Mouse (Mus musculus) liver, adult 2 months (tissue): ENCODE data around the gene Med16. TPM values are rescaled to one million over a fixed set of nuclear protein-coding genes. Genes with fewer than 3 reads are reported as not detected.

ENCODE experiments used
- DNase-seq: peaks from one replicate; pipeline ENCODE4 v3.0.0-alpha.2; 2011; ENCODE audit warnings: low read depth, low spot score; ENCODE audit errors: extremely low read depth
- H3K27ac ChIP-seq: fragments of 200-500 bp; replicated peaks from 2 replicates; pipeline ENCODE4 v1.5.1; 2012; ENCODE audit warnings: low read depth, mild to moderate bottlenecking, control low read depth, inconsistent platforms, low read length; ENCODE audit not compliant: insufficient read depth
- H3K27me3 ChIP-seq: fragments of 200-500 bp; 2 replicates; pipeline ENCODE4 v1.6.1; 2012; ENCODE audit warnings: mild to moderate bottlenecking, moderate library complexity, low read length, inconsistent platforms; ENCODE audit not compliant: control insufficient read depth, insufficient read depth
- H3K36me3 ChIP-seq: fragments of 200-500 bp; 2 replicates; pipeline ENCODE4 v1.6.1; 2012; ENCODE audit warnings: low read length, inconsistent platforms; ENCODE audit not compliant: control insufficient read depth, insufficient read depth
- H3K4me1 ChIP-seq: fragments of 200-500 bp; 2 replicates; pipeline ENCODE4 v1.6.1; 2011; ENCODE audit warnings: low read length; ENCODE audit not compliant: control insufficient read depth, insufficient read depth
- H3K4me3 ChIP-seq: fragments of 200-500 bp; 2 replicates; pipeline ENCODE4 v1.5.1; 2011; ENCODE audit warnings: low read depth, mild to moderate bottlenecking, control low read depth, low read length, moderate library complexity; ENCODE audit not compliant: insufficient read depth
- H3K79me2 ChIP-seq: fragments of 200-500 bp; 2 replicates; pipeline ENCODE4 v1.6.1; 2012; ENCODE audit warnings: inconsistent platforms, mild to moderate bottlenecking, low read length, moderate library complexity; ENCODE audit not compliant: control insufficient read depth, insufficient read depth
- H3K9ac ChIP-seq: fragments of 200-500 bp; 2 replicates; pipeline ENCODE4 v1.6.1; 2012; ENCODE audit warnings: low read depth, mild to moderate bottlenecking, control low read depth, inconsistent platforms, low read length
- CTCF ChIP-seq: fragments of 200-500 bp; IDR thresholded peaks from 2 replicates; pipeline ENCODE4 v1.5.1; 2011; ENCODE audit warnings: low read depth, low read length, control low read depth
- POLR2A ChIP-seq: fragments of 200-500 bp; IDR thresholded peaks from 2 replicates; pipeline ENCODE4 v1.6.1; 2011; ENCODE audit warnings: low read length, control low read depth; ENCODE audit not compliant: insufficient read depth; ENCODE audit errors: extremely low read depth
- WGBS: fragments of 180-500 bp; shearing (Covaris S2); methylation state at CpG from one replicate; pipeline ENCODE4 v1.1.7; 2018; 5-methylcytosine and 5-hydroxymethylcytosine counted together
- polyA plus RNA-seq: library from polyadenylated mRNA; depleted of rRNA; stranded (reverse); fragments of >200 nt; gene quantifications from 2 replicates; pipeline ENCODE4 v1.2.3, GENCODE M21; 2012
- total RNA-seq: library from RNA; depleted of rRNA; stranded (reverse); fragments of >200 nt; gene quantifications from 2 replicates; pipeline ENCODE4 v1.2.3, GENCODE M21; 2014

The Med16 gene
- total and polyA plus RNA-seq, 2 experiments, result 5.9 to 29.9 TPM

- Histone ChIP-seq H3K4me1 (peaks cover 25% of the 10 kb centered on the region), H3K36me3 (no peaks in the 10 kb centered on the region), H3K27ac (no peak overlapping the region), H3K4me3 (no peak overlapping the region), H3K79me2 (no peaks in the 10 kb centered on the region), H3K27me3 (no peaks in the 10 kb centered on the region), H3K9ac (no peak overlapping the region)
- 98% methylated on average over 16 of the region's 16 CpGs for WGBS
- no peak for DNase-seq
- no peak for TF ChIP-seq CTCF
Measured at GRCm38 (mm10) chr10:79930826-79931186, 22.1 kb upstream of the Med16 start.

GRCm38 (mm10) chr10:79929967-79930825, 21.5 kb upstream of the Med16 start:
- Histone ChIP-seq H3K9ac (no peak overlapping the region), H3K4me3 (no peak overlapping the region), H3K79me2 (no peaks in the 10 kb centered on the region), H3K27ac (no peak overlapping the region), H3K27me3 (no peaks in the 10 kb centered on the region), H3K4me1 (peaks cover 24% of the 10 kb centered on the region), H3K36me3 (no peaks in the 10 kb centered on the region)
- DNase-seq, result no peak
- TF ChIP-seq POLR2A, result no peak
- TF ChIP-seq CTCF, result no peak
- WGBS, result 90% methylated on average over 18 of the region's 18 CpGs

- Histone ChIP-seq H3K4me3 (no peak overlapping the region), H3K27me3 (no peaks in the 10 kb centered on the region), H3K9ac (no peak overlapping the region), H3K36me3 (no peaks in the 10 kb centered on the region), H3K79me2 (no peaks in the 10 kb centered on the region), H3K27ac (no peak overlapping the region), H3K4me1 (peaks cover 19% of the 10 kb centered on the region)
- no peak for DNase-seq
- 43% methylated on average over 9 of the region's 9 CpGs for WGBS
- TF ChIP-seq POLR2A, result no peak
- no peak for TF ChIP-seq CTCF
Measured at GRCm38 (mm10) chr10:79928907-79929701, 20.4 kb upstream of the Med16 start.

GRCm38 (mm10) chr10:79928030-79928694, 19.4 kb upstream of the Med16 start:
- Histone ChIP-seq H3K9ac (peak overlapping the region; percentile 87), H3K4me3 (peak overlapping the region; percentile 88), H3K4me1 (peaks cover 10% of the 10 kb centered on the region), H3K27ac (no peak overlapping the region), H3K79me2 (no peaks in the 10 kb centered on the region), H3K36me3 (no peaks in the 10 kb centered on the region), H3K27me3 (no peaks in the 10 kb centered on the region)
- under 1% methylated on average over 28 of the region's 29 CpGs for WGBS
- DNase-seq, result peak; percentile 54
- TF ChIP-seq CTCF, result no peak
- no peak for TF ChIP-seq POLR2A

- H3K4me1 ChIP-seq, result peaks cover 8% of the 10 kb centered on the region
- H3K9ac ChIP-seq, result peak overlapping the region; percentile 87
- under 1% methylated on average over 54 of the region's 54 CpGs for WGBS
- H3K36me3 ChIP-seq, result no peaks in the 10 kb centered on the region
- no peaks in the 10 kb centered on the region for H3K27me3 ChIP-seq
- no peaks in the 10 kb centered on the region for H3K79me2 ChIP-seq
- H3K27ac ChIP-seq, result peak overlapping the region; percentile 31
- peak; percentile 11; the same call in 1 of the 2 replicates for TF ChIP-seq CTCF
- no peak for TF ChIP-seq POLR2A
- DNase-seq, result no peak
- peak overlapping the region; percentile 88 for H3K4me3 ChIP-seq
Measured at GRCm38 (mm10) chr10:79927324-79928029, 18.8 kb upstream of the Med16 start.
